Mouse (Mus musculus) neural tube, embryonic 11.5 days (tissue): ENCODE measurements around the gene Rassf3. TPM values are rescaled to one million over a fixed set of nuclear protein-coding genes. Genes with fewer than 3 reads are reported as not detected.

Experiments
- ATAC-seq: fragments of 200-750 bp; cut with Nextera tagmentation; 2 replicates; pipeline ENCODE4 v1.8.0; 2017; ENCODE audit warnings: moderate number of reproducible peaks, mild to moderate bottlenecking, moderate TSS enrichment, moderate library complexity; ENCODE audit not compliant: insufficient read depth, low FRiP score, low TSS enrichment
- DNase-seq: peaks from one replicate; pipeline ENCODE4 v3.0.0-alpha.2; 2015; ENCODE audit warnings: low spot score
- H3K27ac ChIP-seq: fragments of 300-500 bp; sonication (generic); 2 replicates; pipeline ENCODE4 v1.5.1; 2014; ENCODE audit warnings: low read depth, mild to moderate bottlenecking, low read length
- H3K27me3 ChIP-seq: fragments of 300-500 bp; sonication (generic); 2 replicates; pipeline ENCODE4 v1.6.1; 2014; ENCODE audit warnings: mild to moderate bottlenecking, low read length, mixed read lengths; ENCODE audit not compliant: control insufficient read depth, insufficient read depth
- H3K36me3 ChIP-seq: fragments of 300-500 bp; sonication (generic); 2 replicates; pipeline ENCODE4 v1.6.1; 2014; ENCODE audit warnings: mild to moderate bottlenecking, low read length, moderate library complexity, mixed read lengths; ENCODE audit not compliant: control insufficient read depth, insufficient read depth
- H3K4me1 ChIP-seq: fragments of 300-500 bp; sonication (generic); 2 replicates; pipeline ENCODE4 v1.6.1; 2014; ENCODE audit warnings: low read length, mixed read lengths; ENCODE audit not compliant: control insufficient read depth, insufficient read depth
- H3K4me2 ChIP-seq: fragments of 300-500 bp; sonication (generic); 2 replicates; pipeline ENCODE4 v1.6.1; 2014; ENCODE audit warnings: low read depth, mild to moderate bottlenecking, moderate library complexity
- H3K4me3 ChIP-seq: fragments of 300-500 bp; sonication (generic); 2 replicates; pipeline ENCODE4 v1.5.1; 2014; ENCODE audit warnings: low read depth, low read length
- H3K9ac ChIP-seq: fragments of 300-500 bp; sonication (generic); 2 replicates; pipeline ENCODE4 v1.6.1; 2014; ENCODE audit warnings: mild to moderate bottlenecking, low read length
- H3K9me3 ChIP-seq: fragments of 300-500 bp; sonication (generic); 2 replicates; pipeline ENCODE4 v1.6.1; 2016; ENCODE audit warnings: low read length; ENCODE audit not compliant: control insufficient read depth
- WGBS: fragments of 180-500 bp; shearing (Covaris S2); extraction: QIAGEN DNeasy Blood & Tissue Kit; methylation state at CpG from one replicate; pipeline ENCODE4 v1.1.7; 2014; 5-methylcytosine and 5-hydroxymethylcytosine counted together
- polyA plus RNA-seq: library from polyadenylated mRNA; unstranded; fragments of >200 nt; fragmentation: Nextera tagmentation; extraction: Ambion mirVana; gene quantifications from 2 replicates; pipeline ENCODE4 v1.2.1, GENCODE M21; 2014

Gene Rassf3
- polyA plus RNA-seq, 1 experiment from 2014 or later: 10.9 TPM

- Histone ChIP-seq H3K4me3 (no peak overlapping the region), H3K9ac (no peak overlapping the region), H3K9me3 (no peaks in the 10 kb centered on the region), H3K4me2 (no peak overlapping the region), H3K4me1 (no peaks in the 10 kb centered on the region), H3K36me3 (no peaks in the 10 kb centered on the region), H3K27me3 (no peaks in the 10 kb centered on the region), H3K27ac (no peak overlapping the region)
- DNase-seq (no peak), ATAC-seq (no peak)
- WGBS: 87% methylated on average over 7 of the region's 7 CpGs
Observed at GRCm38 (mm10) chr10:121401005-121401404, 75.1 kb downstream of the Rassf3 start.

DNA sequence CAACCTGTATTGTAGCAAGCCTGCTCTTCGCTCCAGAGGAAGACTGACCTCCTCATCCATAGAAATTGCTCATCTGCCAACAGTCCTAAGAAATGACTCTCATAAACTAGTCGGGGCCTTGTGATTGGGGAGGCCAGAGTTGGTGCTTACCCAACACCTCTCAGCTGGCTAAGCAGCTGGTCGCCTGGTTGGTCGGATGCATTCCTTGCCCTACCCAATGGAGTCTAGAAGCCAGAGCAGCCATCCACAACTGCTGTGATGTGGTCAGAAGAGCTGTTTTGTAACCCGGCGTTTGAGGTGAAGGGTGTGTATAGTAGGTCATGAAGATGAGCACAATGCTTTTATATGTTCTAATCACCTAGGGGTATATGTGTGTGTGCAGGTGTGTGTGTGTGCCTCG is 77.5 kb downstream of the Rassf3 start:
- ATAC-seq (no peak), DNase-seq (no peak)
- Histone ChIP-seq H3K9ac (no peak overlapping the region), H3K27me3 (no peaks in the 10 kb centered on the region), H3K27ac (no peak overlapping the region), H3K4me2 (no peak overlapping the region), H3K36me3 (peaks cover 2% of the 10 kb centered on the region), H3K4me3 (no peak overlapping the region), H3K4me1 (no peaks in the 10 kb centered on the region), H3K9me3 (no peaks in the 10 kb centered on the region)
- 92% methylated on average over 7 of the region's 7 CpGs for WGBS

DNA sequence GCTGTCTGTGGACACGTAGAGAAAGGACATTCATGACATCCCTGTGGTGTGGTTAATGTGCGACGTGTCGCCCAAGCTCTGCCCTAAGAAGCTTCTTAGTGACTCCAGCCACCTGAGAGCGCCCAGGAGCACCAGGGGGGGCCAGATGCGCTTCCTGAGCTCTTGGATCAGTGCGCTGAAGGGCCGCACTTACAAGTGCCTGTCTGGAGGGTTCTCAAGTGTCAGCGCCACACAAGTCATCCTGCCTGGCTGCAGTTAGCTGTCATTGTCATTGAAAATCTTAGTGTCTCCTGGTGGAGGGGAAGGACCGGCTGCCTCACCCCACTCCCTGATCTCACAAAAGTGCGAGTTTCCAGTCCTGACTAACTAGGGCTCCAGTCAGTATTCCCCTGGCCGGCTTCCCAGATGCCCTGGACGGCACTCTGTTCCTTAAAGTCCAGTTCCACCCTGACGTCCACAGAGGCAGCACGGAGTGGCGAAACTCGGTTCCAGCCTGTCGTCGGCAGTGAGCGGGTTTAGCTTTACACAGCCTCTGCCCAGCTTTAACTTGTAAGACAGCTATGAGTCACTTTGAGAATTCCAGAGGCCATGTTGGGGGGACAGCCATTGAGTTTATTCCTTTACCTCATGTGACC is 80.5 kb downstream of the Rassf3 start:
- no peak for ATAC-seq
- no peak overlapping the region for H3K27ac ChIP-seq
- H3K4me1 ChIP-seq: no peaks in the 10 kb centered on the region
- no peaks in the 10 kb centered on the region for H3K27me3 ChIP-seq
- H3K9ac ChIP-seq: no peak overlapping the region
- H3K4me3 ChIP-seq: no peak overlapping the region
- WGBS: 86% methylated on average over 20 of the region's 20 CpGs
- no peak overlapping the region for H3K4me2 ChIP-seq
- H3K9me3 ChIP-seq: no peaks in the 10 kb centered on the region
- DNase-seq: no peak
- peaks cover 9% of the 10 kb centered on the region for H3K36me3 ChIP-seq

- no peak overlapping the region for H3K4me2 ChIP-seq
- H3K9me3 ChIP-seq: no peaks in the 10 kb centered on the region
- DNase-seq: no peak
- no peak overlapping the region for H3K9ac ChIP-seq
- 92% methylated on average over 18 of the region's 18 CpGs for WGBS
- no peaks in the 10 kb centered on the region for H3K4me1 ChIP-seq
- ATAC-seq: no peak
- no peaks in the 10 kb centered on the region for H3K27me3 ChIP-seq
- no peak overlapping the region for H3K4me3 ChIP-seq
- H3K36me3 ChIP-seq: peaks cover 11% of the 10 kb centered on the region
- H3K27ac ChIP-seq: no peak overlapping the region
Observed at GRCm38 (mm10) chr10:121394789-121395325, 81.3 kb downstream of the Rassf3 start.

DNA sequence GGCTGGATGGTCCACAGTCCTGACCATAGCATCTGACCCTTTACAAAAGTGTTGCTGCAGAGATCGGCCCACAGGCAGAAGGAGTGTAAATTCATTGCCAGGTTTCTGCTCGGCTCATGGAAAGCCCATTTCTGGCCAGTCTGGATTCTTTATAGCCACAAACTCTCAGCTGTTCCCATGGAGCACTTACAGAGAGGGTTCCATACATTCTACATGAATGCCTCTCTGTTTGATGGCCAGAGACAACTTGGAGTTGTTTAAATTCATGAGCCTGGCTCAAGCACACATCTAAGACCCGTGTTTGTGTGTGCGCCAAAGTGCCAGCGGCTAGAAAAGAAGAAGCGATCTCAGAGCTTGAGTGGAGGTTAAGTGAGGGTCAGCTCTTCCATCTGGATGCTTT is 81.9 kb downstream of the Rassf3 start:
- H3K9me3 ChIP-seq: no peaks in the 10 kb centered on the region
- no peak overlapping the region for H3K27ac ChIP-seq
- H3K4me1 ChIP-seq: no peaks in the 10 kb centered on the region
- no peak overlapping the region for H3K4me3 ChIP-seq
- peaks cover 11% of the 10 kb centered on the region for H3K36me3 ChIP-seq
- H3K9ac ChIP-seq: no peak overlapping the region
- no peaks in the 10 kb centered on the region for H3K27me3 ChIP-seq
- H3K4me2 ChIP-seq: no peak overlapping the region
- ATAC-seq: no peak
- 81% methylated on average over 6 of the region's 6 CpGs for whole genome bisulfite sequencing
- DNase-seq: no peak

DNA sequence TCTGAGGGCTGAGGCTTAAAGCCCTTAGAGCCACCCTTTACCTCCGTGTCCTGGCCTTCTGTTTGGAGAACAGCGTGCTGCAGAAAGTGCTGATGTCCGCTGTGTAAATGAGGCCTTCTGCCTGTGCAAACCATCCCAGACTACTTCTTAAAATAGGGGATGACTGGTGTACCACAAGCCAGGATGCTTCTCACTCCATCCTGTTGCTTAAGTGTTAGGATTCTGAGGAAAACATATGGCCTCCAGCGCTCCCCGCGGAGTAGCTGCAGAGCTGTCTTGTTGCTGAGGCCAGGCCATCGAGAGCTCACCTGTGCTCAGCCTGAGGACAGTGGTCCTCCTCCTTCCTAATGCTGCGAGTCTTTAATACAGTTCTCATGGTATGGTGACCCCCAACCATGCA is 84.2 kb downstream of the Rassf3 start:
- DNase-seq (no peak), ATAC-seq (no peak)
- Histone ChIP-seq H3K27me3 (no peaks in the 10 kb centered on the region), H3K4me3 (no peak overlapping the region), H3K9ac (no peak overlapping the region), H3K27ac (no peak overlapping the region), H3K4me1 (no peaks in the 10 kb centered on the region), H3K4me2 (no peak overlapping the region), H3K36me3 (peaks cover 11% of the 10 kb centered on the region), H3K9me3 (no peaks in the 10 kb centered on the region)
- WGBS: 92% methylated on average over 8 of the region's 8 CpGs

DNA sequence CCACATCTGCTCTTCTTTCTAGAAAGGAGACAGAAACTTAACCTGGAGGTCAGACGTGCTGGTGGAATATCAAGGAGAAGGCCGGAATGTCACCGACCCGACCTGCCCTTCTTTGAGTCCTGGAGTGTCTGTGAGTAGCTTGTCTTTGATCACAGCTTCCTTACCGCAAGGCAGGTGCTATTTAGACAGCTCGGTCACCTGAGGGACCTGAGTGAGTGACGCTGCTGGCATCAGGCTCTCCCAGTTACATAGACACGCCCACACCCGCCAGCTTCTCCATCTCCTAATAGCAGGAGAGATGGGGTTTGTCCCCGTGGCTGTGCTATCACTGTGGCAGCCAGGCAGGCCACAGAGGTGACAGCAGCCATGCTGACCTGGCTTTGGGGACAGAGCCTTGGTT is 85.5 kb downstream of the Rassf3 start:
- peaks cover 11% of the 10 kb centered on the region for H3K36me3 ChIP-seq

DNA sequence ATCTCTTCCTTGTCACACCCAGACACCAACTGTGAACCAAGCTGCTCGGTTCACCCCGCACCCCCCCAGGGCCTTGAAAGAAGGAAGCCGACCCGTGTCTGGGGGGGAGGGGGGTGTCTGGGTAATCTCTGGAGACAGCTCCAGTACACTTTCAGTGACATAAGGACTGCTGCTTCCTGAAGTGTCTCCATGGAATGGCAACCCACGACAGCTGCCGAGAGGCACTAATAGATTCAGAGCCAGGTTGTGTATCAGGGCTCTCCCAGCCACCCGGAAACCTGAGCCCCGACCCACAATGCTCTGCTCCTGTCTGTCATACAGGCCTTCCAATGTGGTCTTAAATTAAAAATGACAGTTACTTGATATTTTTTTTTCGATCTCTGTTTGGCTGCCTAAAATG is 89.8 kb downstream of the Rassf3 start:
- Histone ChIP-seq H3K4me2 (no peak overlapping the region), H3K27me3 (no peaks in the 10 kb centered on the region), H3K4me1 (no peaks in the 10 kb centered on the region), H3K4me3 (no peak overlapping the region), H3K9me3 (no peaks in the 10 kb centered on the region), H3K36me3 (peaks cover 3% of the 10 kb centered on the region), H3K9ac (no peak overlapping the region), H3K27ac (no peak overlapping the region)
- 70% methylated on average over 9 of the region's 9 CpGs for WGBS
- ATAC-seq (no peak), DNase-seq (peak; percentile 29)

More for the DNA sequence above, 85.5 kb downstream of the Rassf3 start:
- Histone ChIP-seq H3K27me3 (no peaks in the 10 kb centered on the region), H3K9me3 (no peaks in the 10 kb centered on the region), H3K4me2 (no peak overlapping the region), H3K27ac (no peak overlapping the region), H3K4me3 (no peak overlapping the region), H3K9ac (no peak overlapping the region), H3K4me1 (no peaks in the 10 kb centered on the region)
- DNase-seq (no peak), ATAC-seq (no peak)
- WGBS: 82% methylated on average over 10 of the region's 10 CpGs

GRCm38 (mm10) chr10:121385695-121386094 is 90.5 kb downstream of the Rassf3 start:
- Histone ChIP-seq H3K27ac (0 out of 2 replicates have a peak overlapping the region, but pooled peaks have one; percentile 14), H3K27me3 (no peaks in the 10 kb centered on the region), H3K4me1 (no peaks in the 10 kb centered on the region), H3K36me3 (peaks cover 3% of the 10 kb centered on the region), H3K9ac (no peak overlapping the region; the same call in 1 of the 2 replicates), H3K4me2 (no peak overlapping the region), H3K9me3 (no peaks in the 10 kb centered on the region), H3K4me3 (no peak overlapping the region)
- ATAC-seq (no peak), DNase-seq (no peak)
- 95% methylated on average over 6 of the region's 6 CpGs for WGBS
